Mouse (Mus musculus) Muller cell, postnatal 12 days (primary cell): ENCODE results near the gene Cntnap2.
A peak's percentile ranks its signal among the peaks of the same experiment; 100 is the strongest.
"Not testable (repeated sequence)": the region's sequence is repeated elsewhere in the genome, so short reads cannot be mapped to it uniquely, and the experiment has no call there.

Experiments
- DNase-seq: peaks from one replicate; pipeline ENCODE4 v3.0.0-alpha.2; 2015; ENCODE audit errors: inconsistent ontology term

Gene Cntnap2

GRCm38 (mm10) chr6:46963693-46964092, 1904.5 kb downstream of the Cntnap2 start:
- no peak for DNase-seq

- DNase-seq: no peak
Measured at GRCm38 (mm10) chr6:46972640-46973039, 1913.5 kb downstream of the Cntnap2 start.

GRCm38 (mm10) chr6:46996010-46996602, 1936.9 kb downstream of the Cntnap2 start:
- no peak for DNase-seq

GRCm38 (mm10) chr6:47004430-47004829, 1945.3 kb downstream of the Cntnap2 start:
- DNase-seq: no peak

- no peak for DNase-seq
Measured at GRCm38 (mm10) chr6:47012933-47013332, 1953.8 kb downstream of the Cntnap2 start.

- DNase-seq: peak; percentile 63
Measured at GRCm38 (mm10) chr6:47013535-47013934, 1954.4 kb downstream of the Cntnap2 start.

GRCm38 (mm10) chr6:47014886-47015586, 1955.9 kb downstream of the Cntnap2 start:
- DNase-seq: peak; percentile 53

GRCm38 (mm10) chr6:47026064-47026686, 1967.0 kb downstream of the Cntnap2 start:
- no peak for DNase-seq

GRCm38 (mm10) chr6:47031362-47031761, 1972.2 kb downstream of the Cntnap2 start:
- DNase-seq: peak; percentile 15

- peak; percentile 80 for DNase-seq
Measured at GRCm38 (mm10) chr6:47042602-47043001, 1983.4 kb downstream of the Cntnap2 start.

- DNase-seq: no peak
Measured at GRCm38 (mm10) chr6:47043586-47043985, 1984.4 kb downstream of the Cntnap2 start.

GRCm38 (mm10) chr6:47044385-47045200, 1985.4 kb downstream of the Cntnap2 start:
- DNase-seq: peak; percentile 6

- DNase-seq: no peak
Measured at GRCm38 (mm10) chr6:47049051-47049450, 1989.9 kb downstream of the Cntnap2 start.

GRCm38 (mm10) chr6:47050319-47051222, 1991.4 kb downstream of the Cntnap2 start:
- DNase-seq: no peak

GRCm38 (mm10) chr6:47061341-47061740, 2002.2 kb downstream of the Cntnap2 start:
- DNase-seq: no peak

GRCm38 (mm10) chr6:47089998-47090397, 2030.8 kb downstream of the Cntnap2 start:
- DNase-seq: no peak

GRCm38 (mm10) chr6:47104951-47105350, 2045.8 kb downstream of the Cntnap2 start:
- DNase-seq: no peak

GRCm38 (mm10) chr6:47109582-47110220, 2050.5 kb downstream of the Cntnap2 start:
- no peak for DNase-seq

- not testable (repeated sequence) for DNase-seq
Measured at GRCm38 (mm10) chr6:47134063-47134462, 2074.9 kb downstream of the Cntnap2 start.

- not testable (repeated sequence) for DNase-seq
Measured at GRCm38 (mm10) chr6:47153018-47153417, 2093.9 kb downstream of the Cntnap2 start.
